ENCODE assay signal across 24 mouse cellular contexts in the genomic region with DNA sequence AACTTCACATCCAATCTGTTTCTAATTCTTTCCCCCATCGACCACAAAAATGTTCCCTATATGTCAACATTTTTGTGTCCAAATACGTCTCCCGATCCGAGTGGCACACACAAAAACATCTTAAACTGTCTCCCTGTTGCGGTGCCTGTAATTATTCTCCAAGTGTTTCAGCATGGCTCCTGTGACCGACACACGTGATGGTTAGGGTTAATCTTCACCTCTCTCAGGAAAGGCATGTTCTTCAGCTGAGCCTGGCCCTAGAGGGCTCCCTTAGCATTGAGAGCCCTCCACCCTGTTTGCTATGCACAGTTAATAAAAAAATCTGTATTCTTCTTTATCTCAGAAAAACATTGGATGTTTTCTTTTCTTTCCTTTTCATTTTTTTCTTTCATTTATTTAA. TPM values are rescaled to one million over a fixed set of nuclear protein-coding genes. Genes with fewer than 3 reads are reported as not detected.
DNase-seq lines count a peak whose midpoint lies in the region; ATAC-seq and TF ChIP-seq lines count a peak whose summit lies in the region.
"Had no signal": no experiment of that assay in that cellular context is flagged by ENCODE, and none has a peak within 500 bp of the region (broad histone marks: within the 10 kb centered on the region; RNA-seq: fewer than 3 reads in every experiment).

No protein-coding gene starts in this region.

- 24% methylated on average over 7 of the region's 7 CpGs for WGBS in embryonic facial prominence, embryonic 13.5 days
- WGBS in embryonic facial prominence, embryonic 10.5 days, result 78% methylated on average over 7 of the region's 7 CpGs
- 76% methylated on average over 7 of the region's 7 CpGs for WGBS in kidney, embryonic 16.5 days
- WGBS in limb, embryonic 15.5 days, result 45% methylated on average over 7 of the region's 7 CpGs
- WGBS in limb, embryonic 10.5 days, result 86% methylated on average over 7 of the region's 7 CpGs

- no peak overlapping the region for H3K4me3 ChIP-seq in embryonic facial prominence, embryonic 13.5 days
- no peak overlapping the region for H3K4me3 ChIP-seq in embryonic facial prominence, embryonic 10.5 days
- H3K4me3 ChIP-seq in kidney, embryonic 16.5 days (ENCODE audit: low read length), result no peak overlapping the region
- no peak overlapping the region for H3K4me3 ChIP-seq in limb, embryonic 15.5 days
- H3K4me3 ChIP-seq in limb, embryonic 10.5 days, result no peak overlapping the region
- H3K4me3 ChIP-seq in embryonic fibroblast, embryonic 13.5 days (ENCODE audit: insufficient read depth, low read length), result no peak overlapping the region
- H3K4me3 ChIP-seq: embryonic facial prominence, embryonic 12.5 days; forebrain, embryonic 15.5 days; heart, embryonic 10.5 days; hindbrain, embryonic 13.5 days had no signal

- H3K9ac ChIP-seq in embryonic facial prominence, embryonic 13.5 days, result no peak overlapping the region
- H3K9ac ChIP-seq in kidney, embryonic 16.5 days (replicated peaks; ENCODE audit: low read length), result no peak overlapping the region
- no peak overlapping the region for H3K9ac ChIP-seq in limb, embryonic 15.5 days
- H3K9ac ChIP-seq: embryonic facial prominence, embryonic 12.5 days; forebrain, embryonic 15.5 days; hindbrain, embryonic 13.5 days had no signal

- H3K4me2 ChIP-seq in embryonic facial prominence, embryonic 13.5 days, result peak overlapping the region; percentile 5
- no peak overlapping the region for H3K4me2 ChIP-seq in kidney, embryonic 16.5 days (replicated peaks; ENCODE audit: low read depth, low read length)
- no peak overlapping the region for H3K4me2 ChIP-seq in limb, embryonic 15.5 days
- H3K4me2 ChIP-seq: embryonic facial prominence, embryonic 12.5 days; forebrain, embryonic 15.5 days; hindbrain, embryonic 13.5 days had no signal

- DNase-seq in embryonic facial prominence, embryonic 10.5 days (ENCODE audit: low spot score), result no peak
- DNase-seq in kidney, adult 8-10 months, result peak; percentile 61 to 76
- DNase-seq in limb, embryonic 10.5 days (ENCODE audit: low spot score), result no peak
- DNase-seq in left cerebral cortex, adult 18-20 months (ENCODE audit: low spot score in 2 of 2), result no peak
- DNase-seq: adrenal gland, adult 8-10 months; B cell, adult 2 months; cerebellum, adult 11 months; cerebellum, adult 8-10 months; cerebellum, postnatal 14 days; embryo, embryonic 11 days; gastrocnemius, postnatal 36 days; heart, adult 18-20 months; heart, postnatal 10 days had no signal

- peaks cover 42% of the 10 kb centered on the region for H3K4me1 ChIP-seq in embryonic facial prominence, embryonic 13.5 days
- peaks cover 17% of the 10 kb centered on the region for H3K4me1 ChIP-seq in embryonic facial prominence, embryonic 10.5 days
- peaks cover 34% of the 10 kb centered on the region for H3K4me1 ChIP-seq in kidney, embryonic 16.5 days (ENCODE audit: insufficient read depth, low read length)
- H3K4me1 ChIP-seq in limb, embryonic 15.5 days, result peaks cover 41% of the 10 kb centered on the region
- peaks cover 13% of the 10 kb centered on the region for H3K4me1 ChIP-seq in limb, embryonic 10.5 days
- H3K4me1 ChIP-seq in embryonic fibroblast, embryonic 13.5 days (ENCODE audit: control insufficient read depth, insufficient read depth, low read length), result peaks cover 7% of the 10 kb centered on the region
- H3K4me1 ChIP-seq: forebrain, embryonic 15.5 days; hindbrain, embryonic 13.5 days had no signal

- peak overlapping the region; percentile 89 for H3K27ac ChIP-seq in embryonic facial prominence, embryonic 13.5 days
- H3K27ac ChIP-seq in embryonic facial prominence, embryonic 10.5 days (replicated peaks), result no peak overlapping the region
- H3K27ac ChIP-seq in kidney, embryonic 16.5 days (ENCODE audit: low read length), result no peak overlapping the region; the same call in 1 of the 2 replicates
- H3K27ac ChIP-seq in limb, embryonic 15.5 days, result 0 out of 2 replicates have a peak overlapping the region, but pooled peaks have one; percentile 18
- no peak overlapping the region for H3K27ac ChIP-seq in limb, embryonic 10.5 days
- peak overlapping the region; percentile 89 for H3K27ac ChIP-seq in embryonic fibroblast, embryonic 13.5 days (ENCODE audit: insufficient read depth, low read length)
- H3K27ac ChIP-seq: forebrain, embryonic 15.5 days; heart, embryonic 10.5 days; hindbrain, embryonic 13.5 days had no signal

- no peaks in the 10 kb centered on the region for H3K27me3 ChIP-seq in embryonic facial prominence, embryonic 13.5 days
- no peaks in the 10 kb centered on the region for H3K27me3 ChIP-seq in embryonic facial prominence, embryonic 10.5 days (replicated peaks; ENCODE audit: low read depth, poor library complexity, severe bottlenecking)
- H3K27me3 ChIP-seq in kidney, embryonic 16.5 days (ENCODE audit: insufficient read depth, low read length), result no peaks in the 10 kb centered on the region
- no peaks in the 10 kb centered on the region for H3K27me3 ChIP-seq in limb, embryonic 15.5 days
- no peaks in the 10 kb centered on the region for H3K27me3 ChIP-seq in limb, embryonic 10.5 days (ENCODE audit: low read depth, poor library complexity, severe bottlenecking)
- H3K27me3 ChIP-seq: embryonic facial prominence, embryonic 12.5 days; forebrain, embryonic 15.5 days; hindbrain, embryonic 13.5 days had no signal

- no peaks in the 10 kb centered on the region for H3K9me3 ChIP-seq in embryonic facial prominence, embryonic 13.5 days
- H3K9me3 ChIP-seq in embryonic facial prominence, embryonic 10.5 days, result no peaks in the 10 kb centered on the region
- peaks cover 5% of the 10 kb centered on the region for H3K9me3 ChIP-seq in kidney, embryonic 16.5 days (ENCODE audit: low read length)
- H3K9me3 ChIP-seq in limb, embryonic 15.5 days, result no peaks in the 10 kb centered on the region
- H3K9me3 ChIP-seq in limb, embryonic 10.5 days (replicated peaks), result no peaks in the 10 kb centered on the region
- H3K9me3 ChIP-seq: embryonic facial prominence, embryonic 12.5 days; forebrain, embryonic 15.5 days; heart, embryonic 10.5 days; hindbrain, embryonic 13.5 days had no signal

- H3K36me3 ChIP-seq in embryonic facial prominence, embryonic 13.5 days, result no peaks in the 10 kb centered on the region
- H3K36me3 ChIP-seq in embryonic facial prominence, embryonic 10.5 days (replicated peaks), result no peaks in the 10 kb centered on the region
- H3K36me3 ChIP-seq in kidney, embryonic 16.5 days (ENCODE audit: insufficient read depth, low read length), result 0 out of 2 replicates have a peak, but pooled peaks cover 5% of the 10 kb centered on the region
- no peaks in the 10 kb centered on the region for H3K36me3 ChIP-seq in limb, embryonic 15.5 days
- no peaks in the 10 kb centered on the region for H3K36me3 ChIP-seq in limb, embryonic 10.5 days
- H3K36me3 ChIP-seq: embryonic facial prominence, embryonic 12.5 days; forebrain, embryonic 15.5 days; G1E; heart, embryonic 10.5 days; hindbrain, embryonic 13.5 days had no signal

- no peak; the same call in 1 of the 2 replicates for TF ChIP-seq POLR2A in embryonic fibroblast, embryonic 13.5 days (IDR thresholded peaks at IDR 0.05; ENCODE audit: low read depth, low read length)

- no peak for ATAC-seq in embryonic facial prominence, embryonic 13.5 days (ENCODE audit: insufficient number of reproducible peaks, insufficient read depth, low FRiP score, low TSS enrichment, low read depth)
- ATAC-seq in kidney, embryonic 16.5 days (ENCODE audit: low FRiP score, low TSS enrichment), result no peak
- no peak for ATAC-seq in limb, embryonic 15.5 days (ENCODE audit: insufficient number of reproducible peaks, low FRiP score, low TSS enrichment, low read depth)
- ATAC-seq: CD4-positive, CD25-positive, alpha-beta regulatory T cell, adult 4 months; forebrain, embryonic 15.5 days had no signal

- TF ChIP-seq CTCF in embryonic fibroblast, embryonic 13.5 days (IDR thresholded peaks at IDR 0.05; ENCODE audit: borderline replicate concordance, insufficient read depth, low read length), result no peak

RNA-seq across cellular contexts. Expression of a gene that starts 41.7 kb away (rescaled TPM):
- 25.9 and 27.8 TPM in 2 replicates for polyA plus RNA-seq in embryonic facial prominence, embryonic 13.5 days (2015; fragmentation: Nextera tagmentation; extraction: Ambion mirVana)
- polyA plus RNA-seq in embryonic facial prominence, embryonic 10.5 days (2016; fragmentation: Nextera tagmentation; extraction: Ambion mirVana), result 4.2 and 5.2 TPM in 2 replicates
- 44.7 and 48.0 TPM in 2 replicates for polyA plus RNA-seq in kidney, embryonic 16.5 days (2015; fragmentation: Nextera tagmentation; extraction: Ambion mirVana)
- polyA plus RNA-seq in limb, embryonic 15.5 days (2015; fragmentation: Nextera tagmentation; extraction: Ambion mirVana), result 42.5 and 43.2 TPM in 2 replicates
- 3.0 and 4.5 TPM in 2 replicates for polyA plus RNA-seq in limb, embryonic 10.5 days (2016; fragmentation: Nextera tagmentation; extraction: Ambion mirVana)
- 53.8 and 86.8 TPM in 2 replicates for polyA plus RNA-seq in embryonic fibroblast, embryonic 13.5 days (2011; ENCODE audit: insufficient read length, low read depth, missing spikeins)
- 1 to 10 TPM; 4.8 to 6.4 TPM for total RNA-seq in left cerebral cortex, adult 18-20 months (2021)
- total RNA-seq: common myeloid progenitor, adult 5-6 weeks had no signal
- polyA plus RNA-seq: G1E had no signal

Comparison
In these comparisons a context has a peak if more than half of its experiments do, and no peak if none do; other contexts are left out.
1. H3K27ac ChIP-seq: peak in embryonic facial prominence, embryonic 13.5 days (single experiment), limb, embryonic 15.5 days (single experiment) and embryonic fibroblast, embryonic 13.5 days (single experiment); none in embryonic facial prominence, embryonic 10.5 days (single experiment), kidney, embryonic 16.5 days (single experiment) and limb, embryonic 10.5 days (single experiment).
2. DNase-seq: peak in kidney, adult 8-10 months (2 of 2); none in embryonic facial prominence, embryonic 10.5 days (single experiment), limb, embryonic 10.5 days (single experiment) and left cerebral cortex, adult 18-20 months (0 of 2).